Mouse (Mus musculus) liver, embryonic 14.5 days (tissue): ENCODE data around the gene Plcb3. TPM values are rescaled to one million over a fixed set of nuclear protein-coding genes. Genes with fewer than 3 reads are reported as not detected.

Source experiments
- ATAC-seq: fragments of 200-750 bp; cut with Nextera tagmentation; 2 replicates; pipeline ENCODE4 v1.8.0; 2017; ENCODE audit warnings: moderate number of reproducible peaks, mild to moderate bottlenecking, moderate library complexity; ENCODE audit not compliant: insufficient read depth
- DNase-seq, 3 experiments: peaks; one replicate each; pipeline ENCODE4 v3.0.0-alpha.2; 2012 to 2013; ENCODE audit warnings: low read depth in 3 of 3, low spot score in 3 of 3
- H3K27ac ChIP-seq: fragments of 300-500 bp; sonication (generic); 2 replicates; pipeline ENCODE4 v1.5.1; 2014; ENCODE audit warnings: moderate library complexity, mild to moderate bottlenecking, control low read depth, inconsistent platforms
- H3K27me3 ChIP-seq: fragments of 300-500 bp; sonication (generic); 2 replicates; pipeline ENCODE4 v1.6.1; 2014; ENCODE audit warnings: mild to moderate bottlenecking, low read length, moderate library complexity; ENCODE audit not compliant: control insufficient read depth, insufficient read depth
- H3K36me3 ChIP-seq: fragments of 300-500 bp; sonication (generic); replicated peaks from 2 replicates; pipeline ENCODE4 v1.6.1; 2014; ENCODE audit warnings: low read depth; ENCODE audit not compliant: control insufficient read depth, insufficient read depth
- H3K4me1 ChIP-seq, 2 experiments: fragments of 200-500 bp in 1 of 2; fragments of 300-500 bp in 1 of 2; sonication (generic) in 1 of 2; replicated peaks; 2 replicates each; pipeline ENCODE4 v1.6.1; 2012 to 2014; ENCODE audit warnings: antibody characterized with exemption in 1 of 2, inconsistent platforms in 1 of 2, low read length in 1 of 2; ENCODE audit not compliant: control insufficient read depth in 2 of 2, insufficient read depth in 2 of 2
- H3K4me2 ChIP-seq: fragments of 300-500 bp; sonication (generic); 2 replicates; pipeline ENCODE4 v1.6.1; 2014; ENCODE audit warnings: low read depth, mild to moderate bottlenecking, control low read depth, moderate library complexity
- H3K4me3 ChIP-seq, 2 experiments: fragments of 200-500 bp in 1 of 2; fragments of 300-500 bp in 1 of 2; sonication (generic) in 1 of 2; 2 replicates each; pipeline ENCODE4 v1.5.1; 2012 to 2014; ENCODE audit warnings: low read depth in 2 of 2, low read length in 2 of 2, mild to moderate bottlenecking in 2 of 2, control low read depth in 1 of 2, inconsistent platforms in 1 of 2, moderate library complexity in 1 of 2; ENCODE audit not compliant: insufficient read depth in 1 of 2
- H3K9ac ChIP-seq: fragments of 300-500 bp; sonication (generic); replicated peaks from 2 replicates; pipeline ENCODE4 v1.6.1; 2014; ENCODE audit warnings: mild to moderate bottlenecking, control low read depth, moderate library complexity
- H3K9me3 ChIP-seq: fragments of 300-500 bp; sonication (generic); 2 replicates; pipeline ENCODE4 v1.6.1; 2016; ENCODE audit warnings: low read length, mixed read lengths; ENCODE audit not compliant: control insufficient read depth
- CTCF ChIP-seq: IDR thresholded peaks from 2 replicates; pipeline ENCODE4 v1.5.1; 2016; ENCODE audit warnings: antibody characterized with exemption, low read depth, control low read depth
- EP300 ChIP-seq: IDR thresholded peaks from 2 replicates; pipeline ENCODE4 v1.6.1; 2016; ENCODE audit warnings: antibody characterized with exemption, low read depth
- WGBS: fragments of 180-500 bp; shearing (Covaris S2); extraction: QIAGEN DNeasy Blood & Tissue Kit; methylation state at CpG from one replicate; pipeline ENCODE4 v1.1.7; 2014; ENCODE audit not compliant: insufficient replicate concordance; 5-methylcytosine and 5-hydroxymethylcytosine counted together
- polyA plus RNA-seq, 2 experiments: library from polyadenylated mRNA; depleted of rRNA in 1 of 2; stranded (reverse) in 1 of 2; unstranded in 1 of 2; fragments of >200 nt; fragmentation: Nextera tagmentation in 1 of 2; extraction: Ambion mirVana in 1 of 2; gene quantifications; 2 replicates each; pipeline versions ENCODE4 v1.2.1 to v1.2.3; 2012 to 2014

Plcb3 gene
- polyA plus RNA-seq, 2 experiments: 4.6 to 7.7 TPM

DNA sequence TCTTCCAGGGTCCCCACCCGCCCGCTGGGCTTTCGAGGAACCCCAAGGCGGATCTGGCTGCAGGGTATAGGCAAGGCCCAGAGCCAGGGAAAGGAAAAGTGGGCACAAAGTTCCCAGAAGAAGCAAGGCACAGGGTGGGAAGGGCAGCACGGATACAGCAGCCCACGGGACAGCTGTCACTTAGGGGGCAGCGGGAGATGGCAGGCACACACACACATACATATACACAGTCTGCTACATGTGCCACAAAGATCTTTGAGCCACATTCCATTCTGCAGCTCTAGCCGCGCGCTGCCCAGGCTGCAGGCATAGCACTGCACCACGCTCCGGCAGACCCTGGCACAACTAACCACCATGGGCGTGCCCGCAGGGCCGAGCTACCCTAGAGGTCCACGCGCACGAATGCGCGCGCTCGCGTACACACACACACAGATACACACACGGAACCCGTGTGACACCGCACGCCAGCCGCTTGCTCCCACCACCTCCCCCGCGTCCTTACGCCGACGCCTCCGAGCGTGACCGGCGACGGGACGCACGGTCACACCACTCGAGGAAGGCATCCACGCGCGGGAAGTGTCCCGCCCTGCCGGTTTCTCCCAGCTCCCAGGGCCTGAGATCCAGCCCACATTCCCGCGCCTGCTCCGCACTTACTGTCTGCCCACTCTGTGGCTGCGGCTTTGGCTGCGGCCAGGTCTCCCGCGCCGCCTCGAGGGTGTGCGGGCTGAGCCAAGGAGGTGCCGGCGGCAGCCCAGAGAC, 42.7 kb downstream of the Plcb3 start:
- Histone ChIP-seq H3K4me3 (0 out of 4 replicates have a peak overlapping the region, but pooled peaks of 1 of the 2 experiments have one; percentile 12), H3K36me3 (no peaks in the 10 kb centered on the region), H3K9ac (no peak overlapping the region), H3K4me1 (no peaks in the 10 kb centered on the region), H3K4me2 (peak overlapping the region; percentile 18), H3K9me3 (no peaks in the 10 kb centered on the region), H3K27me3 (peaks cover 68% of the 10 kb centered on the region), H3K27ac (no peak overlapping the region)
- no peak for ATAC-seq
- TF ChIP-seq CTCF (no peak), EP300 (no peak)
- whole genome bisulfite sequencing: 8% methylated on average over 58 of the region's 58 CpGs
- no peak for DNase-seq

- ATAC-seq: no peak
- Histone ChIP-seq H3K27me3 (peaks cover 74% of the 10 kb centered on the region), H3K27ac (no peak overlapping the region), H3K4me3 (no peak overlapping the region), H3K9me3 (no peaks in the 10 kb centered on the region), H3K4me1 (no peaks in the 10 kb centered on the region), H3K36me3 (no peaks in the 10 kb centered on the region), H3K9ac (no peak overlapping the region), H3K4me2 (no peak overlapping the region)
- DNase-seq: no peak
- 29% methylated on average over 4 of the region's 4 CpGs for WGBS
- TF ChIP-seq CTCF: no peak
Measured at GRCm38 (mm10) chr19:6933102-6933435, 43.2 kb downstream of the Plcb3 start.

DNA sequence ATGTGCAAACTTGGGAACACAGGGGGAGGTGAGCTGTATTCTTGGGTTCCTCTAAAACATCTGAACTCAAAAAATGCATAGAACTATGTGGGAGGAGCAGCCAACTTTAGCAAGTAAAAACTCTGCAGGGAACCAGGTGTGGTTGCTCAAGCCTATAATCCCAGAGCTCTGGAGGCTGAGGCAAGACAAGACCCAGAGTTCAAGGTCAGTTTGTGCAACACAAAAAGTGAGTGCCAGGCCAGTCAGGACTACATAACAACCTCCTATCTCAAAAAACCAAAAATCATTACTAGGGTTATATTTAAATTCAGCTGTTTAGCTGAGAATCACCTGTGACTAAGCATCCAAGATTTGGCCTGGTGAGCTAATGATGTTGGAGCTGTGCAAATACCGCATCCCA, 44.3 kb downstream of the Plcb3 start:
- Histone ChIP-seq H3K9ac (no peak overlapping the region), H3K36me3 (no peaks in the 10 kb centered on the region), H3K4me2 (no peak overlapping the region), H3K27ac (no peak overlapping the region), H3K4me1 (no peaks in the 10 kb centered on the region), H3K4me3 (no peak overlapping the region), H3K9me3 (no peaks in the 10 kb centered on the region), H3K27me3 (peaks cover 84% of the 10 kb centered on the region)
- 48% methylated on average over 1 of the region's 1 CpGs for WGBS
- DNase-seq (no peak), ATAC-seq (no peak)
- TF ChIP-seq EP300 (no peak), CTCF (no peak)

GRCm38 (mm10) chr19:6931002-6931401, 45.3 kb downstream of the Plcb3 start:
- ATAC-seq (no peak), DNase-seq (no peak)
- Histone ChIP-seq H3K4me1 (no peaks in the 10 kb centered on the region), H3K9ac (no peak overlapping the region), H3K9me3 (no peaks in the 10 kb centered on the region), H3K27me3 (peaks cover 94% of the 10 kb centered on the region), H3K4me2 (no peak overlapping the region), H3K4me3 (no peak overlapping the region), H3K36me3 (no peaks in the 10 kb centered on the region), H3K27ac (no peak overlapping the region)
- 0% methylated on average over 1 of the region's 2 CpGs for WGBS
- TF ChIP-seq EP300: no peak
- TF ChIP-seq CTCF: no peak

DNA sequence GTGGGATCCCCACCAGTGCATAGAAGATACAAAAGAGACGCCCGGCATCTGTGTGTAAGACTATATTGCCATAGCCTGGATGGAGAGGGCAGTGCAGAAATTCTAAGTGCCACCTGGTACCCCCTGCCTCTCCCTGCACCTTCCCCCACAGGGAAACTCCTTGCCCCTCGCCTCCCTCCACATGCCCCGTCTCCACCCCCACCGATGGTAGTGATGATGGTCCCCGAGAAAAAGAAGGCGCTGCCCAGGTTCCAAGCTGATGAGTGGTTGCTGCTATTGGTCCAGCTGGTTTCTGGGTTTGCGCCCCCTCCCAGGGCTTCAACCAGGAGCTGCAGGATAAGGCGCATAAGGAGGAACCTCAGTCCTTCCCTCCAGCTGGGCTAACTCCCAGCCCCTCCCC, 48.2 kb downstream of the Plcb3 start:
- no peak for DNase-seq

More for the DNA sequence above, 48.2 kb downstream of the Plcb3 start:
- ATAC-seq: no peak
- Histone ChIP-seq H3K9ac (no peak overlapping the region), H3K36me3 (no peaks in the 10 kb centered on the region), H3K4me1 (peaks cover 0 to 4% of the 10 kb centered on the region in 2 experiments; a peak in 2 of 4 replicates), H3K4me3 (no peak overlapping the region), H3K27ac (no peak overlapping the region), H3K9me3 (no peaks in the 10 kb centered on the region), H3K27me3 (peaks cover 89% of the 10 kb centered on the region), H3K4me2 (no peak overlapping the region)
- 21% methylated on average over 9 of the region's 9 CpGs for WGBS
- TF ChIP-seq EP300: no peak
- TF ChIP-seq CTCF: no peak
